Mouse (Mus musculus) urinary bladder, postnatal 4 days (tissue): ENCODE data around the gene Il17f.
"Not testable (repeated sequence)": the region's sequence is repeated elsewhere in the genome, so short reads cannot be mapped to it uniquely, and the experiment has no call there.

ENCODE experiments used
- DNase-seq, 2 experiments: peaks; one replicate each; pipeline ENCODE4 v3.0.0; 2021 to 2022; ENCODE audit warnings: low spot score in 2 of 2

Il17f gene

DNA sequence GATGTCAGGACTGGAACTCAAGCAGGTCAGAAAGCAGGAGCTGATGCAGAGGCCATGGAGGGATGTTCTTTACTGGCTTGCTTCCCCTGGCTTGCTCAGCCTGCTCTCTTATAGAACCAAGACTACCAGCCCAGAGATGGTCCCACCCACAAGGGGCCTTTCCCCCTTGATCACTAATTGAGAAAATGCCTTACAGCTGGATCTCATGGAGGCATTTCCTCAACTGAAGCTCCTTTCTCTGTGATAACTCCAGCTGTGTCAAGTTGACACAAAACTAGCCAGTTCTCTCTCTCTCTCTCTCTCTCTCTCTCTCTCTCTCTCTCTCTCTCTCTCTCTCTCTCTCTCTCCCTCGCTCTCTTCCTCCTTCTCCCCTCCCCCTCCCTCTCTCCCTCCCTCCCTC, at the start of gene Il17f:
Il17f (minus strand) TSS at position 101 of the 400 bp plus-strand sequence.
- not testable (repeated sequence) for DNase-seq

GRCm38 (mm10) chr1:20839911-20840310, 49.5 kb upstream of the Il17f start:
- DNase-seq, result no peak

DNA sequence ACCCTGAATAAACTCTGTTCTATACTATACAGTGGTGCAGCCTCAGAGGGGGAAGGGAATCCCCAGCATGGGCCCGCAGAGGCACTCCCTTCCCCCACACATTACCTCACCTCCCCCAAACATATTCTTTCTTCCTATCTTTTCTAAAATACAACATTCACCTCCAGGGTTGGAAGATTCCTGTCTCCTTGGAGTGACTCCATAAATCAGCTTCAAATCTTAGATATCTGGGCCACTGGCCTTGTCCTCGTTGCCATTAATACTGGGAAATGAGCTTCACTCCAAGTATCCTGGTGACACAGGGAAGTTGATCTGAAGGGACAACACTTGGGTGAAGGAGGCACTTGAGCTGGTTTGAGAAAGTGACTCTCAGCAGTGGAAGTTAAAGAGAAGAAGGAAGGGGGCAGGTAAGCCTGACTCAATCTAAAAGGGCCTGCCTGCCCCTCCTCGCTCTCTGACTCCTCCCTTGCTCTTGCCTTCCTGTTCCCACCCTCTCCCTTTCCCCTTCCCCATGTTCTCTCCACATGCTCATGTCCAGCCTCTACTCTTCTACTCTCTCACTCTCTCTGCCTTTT, 46.2 kb upstream of the Il17f start:
- no peak for DNase-seq

DNA sequence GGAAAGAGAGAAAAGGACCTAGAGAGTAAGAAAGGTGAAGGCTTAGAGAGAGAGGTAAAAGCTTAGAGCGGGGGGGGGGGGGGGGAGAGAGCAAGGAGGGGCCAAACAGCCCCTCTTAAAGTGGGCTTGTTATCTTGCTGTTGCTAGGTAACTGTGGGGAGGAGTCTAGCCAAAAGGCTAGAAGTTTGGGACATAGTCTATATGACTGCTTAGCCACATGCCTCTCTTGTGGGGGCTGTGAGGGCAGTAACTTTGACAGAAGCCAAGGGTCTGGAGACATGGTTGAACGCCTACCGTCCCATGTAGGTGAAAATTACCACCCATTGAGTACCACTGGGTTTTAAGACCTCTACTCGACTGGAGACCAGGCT, 42.7 kb upstream of the Il17f start:
- DNase-seq, result no peak

DNA sequence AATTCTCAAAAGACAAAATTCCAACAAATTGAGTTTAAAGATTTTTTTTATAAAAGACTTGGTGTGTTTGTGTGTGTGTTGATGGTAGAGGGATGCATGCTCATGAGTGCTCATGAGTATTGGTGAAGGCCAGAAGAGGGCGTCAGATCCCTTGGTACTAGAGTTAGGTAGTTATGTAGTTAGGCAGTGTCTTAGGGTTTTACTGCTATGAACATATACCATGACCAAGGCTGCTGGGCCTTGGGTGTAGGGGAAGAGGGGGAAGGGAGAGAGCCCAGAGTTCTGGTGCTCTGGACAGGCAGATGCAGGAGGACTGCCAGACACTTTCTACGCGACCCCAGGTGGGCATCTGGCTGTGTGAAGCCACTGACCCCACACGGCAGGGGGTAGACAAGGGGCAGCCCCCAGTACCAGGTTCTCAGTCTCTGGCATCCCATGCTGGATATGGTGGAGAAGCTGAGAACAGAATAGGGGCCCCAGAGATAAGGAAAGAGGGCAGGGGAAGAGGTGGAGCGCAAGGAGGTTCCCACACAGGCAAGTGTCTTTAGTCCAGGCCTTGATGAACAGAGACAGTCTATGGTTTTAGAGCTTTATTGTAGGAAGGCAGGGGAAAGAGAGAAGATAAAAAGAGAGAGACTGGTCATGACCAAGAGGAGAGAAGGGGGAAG, 42.2 kb upstream of the Il17f start:
- DNase-seq, result no peak

- DNase-seq, result no peak
These were observed 40.1 kb upstream of the Il17f start for GRCm38 (mm10) chr1:20830546-20830945.

DNA sequence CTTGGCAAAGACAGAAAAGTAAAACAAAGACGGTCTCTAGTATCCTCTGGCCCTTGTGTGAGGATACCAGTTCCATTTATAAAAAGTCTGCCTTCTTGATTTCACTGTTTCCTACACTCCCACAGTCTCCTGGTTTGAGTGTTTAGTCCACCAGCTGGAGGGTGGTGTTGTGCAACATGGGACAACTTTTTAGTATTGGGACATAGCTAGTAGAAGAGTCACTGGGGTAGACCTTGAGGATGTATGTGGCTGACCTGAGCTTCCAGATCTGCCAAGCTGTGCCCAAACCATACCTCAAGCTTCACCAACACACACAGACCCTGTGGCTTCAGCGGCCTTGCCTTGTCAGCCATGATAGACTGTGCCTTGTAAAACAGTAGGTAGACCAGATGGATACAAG, 37.6 kb upstream of the Il17f start:
- no peak for DNase-seq

GRCm38 (mm10) chr1:20825036-20825435, 34.6 kb upstream of the Il17f start:
- DNase-seq, result no peak

DNA sequence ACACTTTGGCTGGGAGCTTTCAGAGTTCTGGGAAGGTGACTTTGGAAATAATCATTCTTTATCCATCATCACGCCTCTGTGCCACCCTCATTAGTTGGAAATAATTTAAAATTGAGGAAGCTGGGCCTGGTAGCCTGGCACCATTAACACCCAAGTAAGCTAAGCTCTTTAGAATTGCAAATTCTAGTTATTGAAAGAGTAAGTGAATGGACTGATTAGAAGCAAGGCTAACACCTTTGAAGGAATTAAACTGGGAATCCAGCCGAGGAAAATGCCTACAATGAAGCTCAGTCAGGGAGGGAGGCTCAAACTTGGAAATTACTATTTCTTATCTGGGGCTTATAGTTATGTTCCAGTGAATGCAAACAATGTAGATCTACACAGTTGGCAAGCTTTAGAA, 33.5 kb upstream of the Il17f start:
- DNase-seq, result no peak

GRCm38 (mm10) chr1:20823471-20823870, 33.1 kb upstream of the Il17f start:
- no peak for DNase-seq

GRCm38 (mm10) chr1:20820959-20821358, 30.5 kb upstream of the Il17f start:
- DNase-seq, result no peak

- DNase-seq, result peak; percentile 82 to 87
These were observed 29.6 kb upstream of the Il17f start, which contains the start of gene Mcm3 for GRCm38 (mm10) chr1:20819771-20820605. Gene Mcm3, minus strand, starts transcription at chr1:20820312.

GRCm38 (mm10) chr1:20817596-20817995, 27.2 kb upstream of the Il17f start:
- DNase-seq, result no peak

DNA sequence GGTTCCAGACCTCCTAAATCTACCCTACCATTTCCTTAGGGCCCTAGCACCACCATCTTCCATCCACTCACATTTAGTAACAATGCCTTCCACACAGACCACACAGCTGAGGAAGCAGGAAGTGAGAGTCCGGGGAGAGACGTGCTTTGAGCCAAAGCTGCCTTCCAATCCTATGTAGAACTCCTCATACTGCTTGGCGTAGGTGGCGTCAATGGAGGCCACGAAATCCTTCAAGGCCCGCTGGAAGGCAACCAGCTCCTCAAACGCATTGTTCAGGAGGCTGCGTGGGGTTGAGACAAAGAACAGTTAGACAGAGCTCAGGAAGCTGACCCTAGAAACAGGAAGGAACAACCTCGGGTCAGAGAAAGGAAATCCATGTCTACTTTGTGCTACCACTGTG, 26.8 kb upstream of the Il17f start:
- DNase-seq, result no peak

GRCm38 (mm10) chr1:20814521-20814920, 24.1 kb upstream of the Il17f start:
- no peak for DNase-seq

- no peak for DNase-seq
These were observed 14.1 kb upstream of the Il17f start for GRCm38 (mm10) chr1:20804526-20804925.

GRCm38 (mm10) chr1:20801682-20802390, 11.4 kb upstream of the Il17f start:
- no peak for DNase-seq

DNA sequence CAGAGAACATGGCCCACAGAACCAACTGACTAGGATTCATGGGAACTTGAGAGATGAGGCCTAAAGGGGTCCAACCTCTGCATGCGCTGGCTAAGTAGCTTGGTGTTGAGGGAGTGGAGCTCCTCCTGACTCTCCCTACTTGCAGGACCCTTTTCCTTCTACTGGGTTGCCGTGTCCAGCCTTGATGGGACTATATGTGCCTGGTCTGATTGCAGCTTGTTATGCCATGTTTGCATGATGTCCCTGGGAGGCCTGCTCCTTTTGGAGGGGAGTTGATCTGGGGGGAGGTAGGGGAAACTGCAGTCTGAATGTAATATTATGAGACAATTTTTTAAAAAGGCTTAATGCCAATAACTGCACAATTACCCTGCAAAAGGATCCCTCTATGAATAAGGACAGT, 10.9 kb upstream of the Il17f start:
- DNase-seq, result no peak

DNA sequence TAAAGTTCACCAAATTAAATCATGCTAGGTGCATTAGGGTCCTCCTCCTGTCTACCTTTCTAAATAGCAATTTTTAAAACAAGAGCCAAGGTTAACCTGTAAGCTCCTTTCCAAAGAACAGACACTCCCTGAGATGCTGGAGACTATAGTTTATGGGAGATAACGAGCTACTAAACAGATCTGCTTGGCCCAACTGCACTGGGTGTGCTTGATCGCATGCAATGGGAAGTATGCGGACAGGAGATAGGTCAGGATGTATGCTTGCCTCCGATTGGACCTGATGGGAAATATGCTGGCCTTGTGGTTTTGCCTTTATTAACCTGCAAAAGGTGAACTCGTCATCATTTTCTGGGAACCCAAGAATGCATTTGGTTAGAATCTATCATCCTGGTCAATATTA, 4.8 kb upstream of the Il17f start:
- DNase-seq, result no peak

DNA sequence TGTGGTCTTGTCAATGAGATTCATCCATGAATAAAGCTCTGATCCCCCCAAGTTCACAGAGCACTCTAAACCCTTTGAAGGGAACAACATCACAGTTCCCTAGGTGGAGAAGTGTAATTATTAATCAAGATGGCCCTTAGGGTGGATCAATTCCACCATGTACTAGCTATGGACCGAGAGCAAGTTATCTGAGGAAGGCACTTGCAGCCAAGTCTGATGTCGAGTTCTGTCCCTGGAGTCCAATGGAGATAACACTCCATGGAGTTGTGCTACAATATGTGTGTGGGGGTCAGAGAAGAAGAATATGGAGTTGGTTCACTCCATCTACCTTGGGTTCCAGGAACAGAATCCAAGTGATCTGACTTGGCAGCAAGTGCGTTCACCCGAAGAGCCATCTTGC, 4.3 kb upstream of the Il17f start:
- no peak for DNase-seq

DNA sequence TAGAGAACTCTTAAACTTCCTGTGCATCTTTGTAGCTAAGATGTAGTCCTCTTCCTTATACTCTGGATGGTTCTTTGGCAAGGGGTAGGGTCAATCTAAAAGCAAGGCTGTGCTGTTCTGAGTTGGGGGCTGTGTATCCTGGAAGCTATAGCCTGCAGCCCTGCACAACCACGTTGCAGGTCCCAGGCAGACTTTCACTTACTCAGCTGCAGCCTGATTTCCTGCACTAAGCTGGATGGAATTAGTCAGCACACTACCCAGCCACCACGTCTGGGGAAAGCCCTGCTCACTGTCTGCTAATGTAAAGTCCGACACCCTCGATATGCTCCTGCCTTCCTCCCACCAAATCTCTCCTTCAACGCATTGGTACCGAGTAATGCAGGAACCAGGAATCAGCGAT, 997 bp upstream of the Il17f start:
- no peak for DNase-seq

DNA sequence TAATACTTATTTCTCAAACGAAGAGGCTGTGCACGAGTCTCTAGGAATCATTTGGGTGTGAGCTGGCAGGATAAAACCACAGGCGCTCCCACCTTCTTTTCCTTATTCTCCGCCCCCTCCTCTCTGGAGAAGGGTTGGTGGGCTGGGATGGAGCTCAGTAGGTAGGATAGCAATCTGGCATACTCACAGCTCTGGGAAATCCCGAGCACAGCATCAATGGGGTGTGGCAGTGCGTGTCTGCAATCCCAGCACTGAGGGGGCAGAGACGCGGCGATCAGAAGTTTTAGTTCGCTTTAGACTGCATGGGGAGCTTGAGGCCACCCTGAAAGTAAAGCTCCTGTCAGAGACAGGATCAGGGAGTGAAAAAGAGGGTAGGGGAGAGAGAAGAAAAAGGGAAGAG, 2.0 kb downstream of the Il17f start:
- no peak for DNase-seq
